Mouse (Mus musculus) left cerebral cortex, postnatal 4 days (tissue): ENCODE measurements around the gene Arhgap29. TPM values are rescaled to one million over a fixed set of nuclear protein-coding genes. Genes with fewer than 3 reads are reported as not detected.

Experiments
- DNase-seq: peaks from one replicate; pipeline ENCODE4 v3.0.0-alpha.2; 2022
- intact Hi-C: fragments of 180-260 bp; cut with DNase I; formaldehyde crosslinking; loops from one replicate; pipeline ENCODE4 v1.15.1; 2025
- total RNA-seq, 2 experiments: library from RNA; stranded (reverse); gene quantifications; 2 replicates each; pipeline ENCODE4 v1.2.3; 2021

The Arhgap29 gene
- total RNA-seq, 2 experiments from 2014 or later, result 50.7 to 56.0 TPM

DNA sequence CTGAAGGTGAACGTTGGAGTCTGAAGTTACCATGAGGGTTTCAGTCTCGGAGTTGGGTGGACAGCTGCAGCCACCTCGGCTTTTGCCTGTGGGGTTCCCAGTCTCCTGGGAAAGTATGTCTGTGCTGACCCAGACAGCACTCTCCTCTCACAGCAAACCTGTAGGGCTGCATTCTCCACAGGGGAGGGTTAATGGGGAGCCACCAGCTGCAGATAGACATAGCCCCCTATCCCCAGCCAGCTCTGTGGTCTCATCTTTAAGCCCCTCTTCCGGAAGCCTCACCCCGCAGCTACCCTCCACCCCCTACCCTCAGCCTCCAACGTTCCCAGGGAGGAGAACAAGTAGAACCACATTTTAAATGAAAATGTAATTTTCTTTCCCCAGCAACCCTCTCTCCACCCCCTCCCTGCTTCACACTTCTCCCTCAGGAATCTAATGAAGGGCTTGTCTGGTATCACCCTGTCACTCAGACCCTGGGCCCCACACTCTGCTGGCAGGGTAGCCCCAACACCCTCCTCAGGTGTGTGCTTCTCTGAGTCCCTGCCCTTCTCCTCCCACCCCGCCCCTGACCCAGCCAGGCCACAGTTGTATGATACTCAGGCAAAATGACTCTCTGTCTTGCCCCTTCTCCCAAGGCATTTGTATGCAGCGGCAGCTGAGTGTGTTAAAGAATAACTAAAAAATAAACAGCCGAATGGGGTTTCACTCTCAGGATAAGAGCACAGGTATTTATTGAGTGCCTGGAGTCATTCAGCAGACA, 106.3 kb downstream of the Arhgap29 start:
- intact Hi-C loops, result no loop called here

DNA sequence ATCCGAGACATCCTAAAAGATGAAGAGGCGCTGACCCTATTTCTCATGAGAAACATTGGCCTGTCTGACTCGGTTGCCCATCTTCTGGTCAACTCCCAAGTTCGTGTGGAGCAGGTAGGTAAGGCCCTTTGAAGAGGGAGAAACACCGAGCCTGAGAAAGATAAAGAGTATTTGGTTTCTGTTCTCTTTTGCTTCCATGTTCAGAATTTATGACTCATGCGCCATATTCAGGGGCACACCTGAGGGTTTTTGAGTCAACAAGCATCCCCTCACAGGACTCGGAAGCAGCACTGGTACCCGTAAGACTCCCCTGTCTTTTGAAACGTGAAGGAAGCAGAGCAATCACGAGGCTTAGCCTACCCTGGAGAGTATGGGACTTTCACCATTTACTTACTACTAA, 110.2 kb downstream of the Arhgap29 start:
- no peak for DNase-seq
- intact Hi-C loops, result no loop called here

More for the DNA sequence above, 106.3 kb downstream of the Arhgap29 start:
- no peak for DNase-seq

DNA sequence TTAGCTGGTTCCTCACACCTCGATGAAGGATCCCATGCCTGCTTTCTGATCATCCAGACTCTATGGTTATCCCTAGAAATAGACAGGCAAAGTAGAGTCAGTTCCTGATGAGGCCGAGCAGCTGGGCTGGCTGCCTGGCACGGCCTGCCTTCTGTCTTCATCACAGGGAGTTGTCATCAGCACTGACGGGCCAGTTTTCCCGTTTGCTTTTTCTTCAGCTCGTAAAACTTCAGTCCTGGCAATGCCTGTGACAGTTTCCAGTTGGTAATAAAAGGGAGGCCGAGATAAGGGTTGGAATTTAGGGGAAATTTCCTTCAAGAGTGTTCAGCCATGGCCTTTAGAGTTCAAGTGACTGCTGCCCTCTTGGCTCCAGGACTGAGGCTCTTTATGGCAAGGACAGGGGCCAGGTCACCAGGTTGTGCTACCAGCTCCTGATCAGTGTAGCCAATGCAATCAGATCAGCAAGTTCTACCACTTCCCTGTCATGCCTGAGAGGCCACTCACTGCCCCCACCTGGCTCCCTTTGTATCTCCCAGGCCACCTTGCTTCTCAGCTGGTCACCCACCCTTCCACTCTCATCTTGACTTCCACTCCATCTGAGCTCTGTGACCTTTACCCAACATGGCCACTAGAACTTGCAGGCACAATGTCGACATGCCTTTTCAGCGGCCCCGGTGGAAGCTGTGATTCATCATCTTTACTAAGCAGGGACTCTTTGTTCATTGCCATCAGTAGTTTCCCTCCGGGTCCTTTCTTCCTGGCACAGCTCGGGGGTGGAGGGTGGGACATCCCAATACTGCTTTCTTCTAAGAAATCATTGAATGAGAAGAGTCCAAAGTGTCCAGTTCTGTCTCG, 112.4 kb downstream of the Arhgap29 start:
- DNase-seq, result no peak
- intact Hi-C loops, result no loop called here

Other genes starting within 250 kb of the Arhgap29 start
- gene F3, start 229.0 kb upstream of the Arhgap29 start, total RNA-seq, result 10 to 100 TPM; 15.2 to 16.6 TPM
- gene Abcd3, start 137.2 kb upstream of the Arhgap29 start, total RNA-seq, result 10 to 100 TPM; 73.3 to 79.7 TPM
- 1 to 10 TPM; 3.4 to 3.8 TPM for gene Abca4, start 91.9 kb downstream of the Arhgap29 start, total RNA-seq